Mouse (Mus musculus) embryo, embryonic 9.5 days (tissue): ENCODE data around the gene Bbof1.
A peak's percentile ranks its signal among the peaks of the same experiment; 100 is the strongest.

ENCODE experiments used
- DNase-seq: peaks from one replicate; pipeline ENCODE4 v3.0.0-alpha.2; 2017; ENCODE audit errors: extremely low spot score

Bbof1 gene

DNA sequence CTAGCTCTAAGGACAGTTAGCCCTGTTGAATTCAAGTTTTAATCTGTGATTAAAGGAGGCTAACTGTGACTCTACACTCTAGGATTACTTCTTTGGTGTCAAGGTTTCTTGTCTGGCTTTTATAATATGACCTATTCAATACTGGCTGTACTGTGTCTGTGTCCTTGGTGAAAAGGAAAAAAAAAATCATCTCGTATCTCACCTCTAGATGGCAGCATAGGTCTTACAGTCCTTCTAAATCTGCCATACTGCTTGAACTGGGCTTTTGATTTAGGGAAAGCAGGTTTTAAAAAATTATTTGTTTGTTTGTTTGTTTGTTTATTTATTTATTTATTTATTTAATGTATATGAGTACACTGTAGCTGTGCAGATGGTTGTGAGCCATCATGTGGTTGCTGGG is 59.8 kb downstream of the Bbof1 start:
- peak; percentile 27 for DNase-seq

DNA sequence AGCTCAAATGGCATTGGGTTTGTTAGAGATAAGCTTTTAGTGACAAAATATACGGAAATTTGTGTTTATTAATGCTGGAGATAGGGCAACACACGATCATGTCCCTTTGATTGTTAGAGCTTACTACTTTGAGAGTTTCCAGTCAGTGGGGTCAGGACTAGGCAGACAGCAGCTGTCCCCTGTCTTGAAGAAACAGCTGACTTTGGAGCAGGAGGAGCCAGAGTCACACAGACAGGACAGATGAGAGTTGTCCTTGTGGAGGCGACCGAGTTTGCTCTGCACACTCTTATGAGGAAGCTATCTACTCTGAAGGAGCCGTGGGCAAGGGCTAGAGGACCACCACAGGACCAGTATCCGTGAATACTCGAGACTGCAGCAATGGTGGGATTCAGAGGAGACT is 70.1 kb downstream of the Bbof1 start:
- no peak for DNase-seq

DNA sequence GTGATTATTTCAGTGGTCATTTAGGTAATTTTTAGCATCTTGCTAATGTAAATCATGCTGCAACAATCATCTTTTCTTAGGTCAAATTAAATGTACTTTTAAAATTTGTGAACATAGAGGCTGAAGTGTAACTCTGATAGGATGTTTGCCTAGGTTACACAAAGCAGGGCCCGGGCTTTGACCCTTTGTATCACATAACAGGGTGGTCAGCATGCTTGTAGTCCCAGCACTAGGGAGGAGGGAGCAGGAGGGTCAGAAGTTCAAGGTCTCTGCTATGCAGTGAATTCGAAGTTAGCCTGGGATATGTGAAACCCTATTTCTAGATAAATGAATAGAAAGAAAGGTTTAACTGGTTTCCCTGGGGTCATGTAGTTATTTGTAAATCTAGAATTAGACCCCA is 72.4 kb downstream of the Bbof1 start:
- DNase-seq: no peak

DNA sequence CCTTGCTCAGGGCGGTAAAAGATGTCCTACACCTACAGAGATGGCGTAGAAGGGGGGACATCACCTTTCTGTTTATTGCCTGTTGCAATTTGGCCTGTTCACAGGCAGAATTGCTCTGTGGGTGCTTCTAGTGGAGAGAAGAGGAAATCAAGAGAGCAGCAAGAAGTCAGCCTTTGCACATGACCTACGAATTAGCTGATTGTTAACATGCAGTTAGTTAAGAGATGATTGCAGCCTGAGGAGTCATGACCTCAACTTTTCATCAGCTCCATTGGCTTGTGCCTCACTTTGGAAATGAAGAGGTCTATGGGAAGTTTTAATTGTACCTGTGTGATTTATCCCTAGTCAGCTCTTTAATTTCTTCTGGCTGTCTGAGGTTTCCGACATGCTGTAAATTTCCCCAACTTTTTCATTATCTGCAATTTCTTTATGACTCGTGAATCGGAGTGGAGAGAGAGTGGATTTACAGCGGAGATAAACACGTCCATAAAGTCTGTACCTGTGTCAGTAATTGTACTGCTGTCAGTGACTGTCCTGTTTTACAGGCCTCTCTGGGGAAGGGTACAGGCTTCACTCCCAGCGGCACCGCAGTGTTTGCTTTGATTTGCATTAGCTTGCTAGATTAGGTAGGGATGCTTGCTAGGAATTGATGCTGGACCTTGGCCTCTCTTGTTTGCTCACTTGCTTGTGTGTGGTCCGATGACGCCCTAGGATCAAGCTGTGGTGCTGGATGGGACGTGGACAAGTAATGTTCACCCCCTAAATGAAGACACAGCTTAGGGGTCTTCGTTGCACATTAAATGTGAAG is 74.1 kb downstream of the Bbof1 start:
- DNase-seq: no peak

DNA sequence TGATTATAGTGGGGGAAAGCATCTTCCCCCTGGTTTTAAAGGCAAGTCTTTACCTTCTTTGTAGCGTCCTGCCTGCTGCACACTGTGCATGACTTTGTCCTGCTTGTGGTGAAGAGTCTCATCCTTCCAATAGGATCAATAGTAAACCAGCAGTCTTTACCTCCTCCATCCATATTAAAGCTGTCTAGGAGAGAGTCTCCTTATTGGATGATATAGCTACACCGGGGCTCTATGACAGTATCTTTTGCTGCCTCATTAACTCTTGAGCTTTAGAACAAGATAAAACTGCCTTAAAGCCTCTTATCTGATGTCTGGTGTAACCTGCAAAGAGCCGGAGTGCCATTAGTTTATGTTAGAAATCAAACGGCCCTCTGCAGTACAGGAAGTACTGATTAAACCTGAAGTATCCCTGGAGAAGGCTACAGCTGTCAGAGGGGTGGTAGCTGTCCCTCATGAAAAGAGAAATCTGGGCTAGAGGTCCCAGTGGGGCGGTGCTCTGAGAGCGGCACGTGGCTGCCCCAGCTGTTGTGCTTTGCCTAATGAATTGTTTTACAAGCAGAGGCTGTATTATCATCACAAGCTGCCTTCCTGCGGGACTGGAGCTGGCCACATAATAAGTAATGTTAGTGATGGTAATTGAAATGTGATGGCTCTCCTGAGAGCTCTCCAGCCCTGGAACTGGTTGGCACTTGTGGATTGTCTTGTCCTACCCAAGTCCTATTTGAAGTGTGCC is 78.6 kb downstream of the Bbof1 start:
- DNase-seq: peak; percentile 24
